Mouse (Mus musculus) stomach, embryonic 15.5 days (tissue): ENCODE data around the gene Sez6l2. TPM values are rescaled to one million over a fixed set of nuclear protein-coding genes. Genes with fewer than 3 reads are reported as not detected.

Experiments
- ATAC-seq: fragments of 200-750 bp; cut with Nextera tagmentation; 2 replicates; pipeline ENCODE4 v1.8.0; 2017; ENCODE audit warnings: low read depth, moderate number of reproducible peaks, moderate TSS enrichment; ENCODE audit not compliant: insufficient read depth, low FRiP score
- H3K27ac ChIP-seq: fragments of 300-500 bp; sonication (generic); 2 replicates; pipeline ENCODE4 v1.5.1; 2015; ENCODE audit warnings: mild to moderate bottlenecking, inconsistent platforms
- H3K27me3 ChIP-seq: fragments of 300-500 bp; sonication (generic); replicated peaks from 2 replicates; pipeline ENCODE4 v1.6.1; 2015; ENCODE audit warnings: inconsistent platforms
- H3K36me3 ChIP-seq: fragments of 300-500 bp; sonication (generic); 2 replicates; pipeline ENCODE4 v1.6.1; 2015; ENCODE audit warnings: inconsistent platforms
- H3K4me1 ChIP-seq: fragments of 300-500 bp; sonication (generic); 2 replicates; pipeline ENCODE4 v1.6.1; 2015; ENCODE audit warnings: inconsistent platforms
- H3K4me2 ChIP-seq: fragments of 300-500 bp; sonication (generic); 2 replicates; pipeline ENCODE4 v1.6.1; 2015; ENCODE audit warnings: mild to moderate bottlenecking, inconsistent platforms
- H3K4me3 ChIP-seq: fragments of 300-500 bp; sonication (generic); replicated peaks from 2 replicates; pipeline ENCODE4 v1.5.1; 2015; ENCODE audit warnings: inconsistent platforms
- H3K9ac ChIP-seq: fragments of 300-500 bp; sonication (generic); 2 replicates; pipeline ENCODE4 v1.6.1; 2015; ENCODE audit warnings: inconsistent platforms
- H3K9me3 ChIP-seq: fragments of 300-500 bp; sonication (generic); 2 replicates; pipeline ENCODE4 v1.6.1; 2016; ENCODE audit warnings: inconsistent platforms
- WGBS: fragments of 180-500 bp; shearing (Covaris S2); methylation state at CpG from one replicate; pipeline ENCODE4 v1.1.7; 2015; 5-methylcytosine and 5-hydroxymethylcytosine counted together
- polyA plus RNA-seq: library from polyadenylated mRNA; unstranded; fragments of >200 nt; fragmentation: Nextera tagmentation; extraction: Ambion mirVana; gene quantifications from 2 replicates; pipeline ENCODE4 v1.2.1, GENCODE M21; 2015

The Sez6l2 gene
- polyA plus RNA-seq, 1 experiment from 2014 or later: 1.5 TPM

DNA sequence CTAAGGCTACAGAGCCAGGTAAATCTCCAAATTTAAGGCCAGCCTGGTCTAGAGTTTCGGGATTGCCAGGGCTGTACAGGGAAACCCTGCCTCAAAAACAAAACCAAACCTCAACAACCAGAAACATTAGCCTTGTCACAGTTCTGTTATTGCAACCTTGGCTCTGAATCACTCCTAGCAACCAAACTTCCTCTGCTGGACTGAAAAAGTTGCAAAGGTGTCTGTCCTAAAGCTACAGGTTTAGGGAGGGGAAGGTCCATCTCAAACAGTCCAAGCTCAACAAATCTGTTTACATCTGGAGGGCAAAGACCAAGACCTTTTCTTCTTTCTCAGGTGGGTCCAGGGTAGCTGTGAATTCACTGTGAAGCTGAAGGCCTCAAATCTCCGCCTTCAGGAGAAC, 60.7 kb downstream of the Sez6l2 start:
- Histone ChIP-seq H3K27ac (no peak overlapping the region), H3K4me3 (no peak overlapping the region), H3K4me1 (peaks cover 29% of the 10 kb centered on the region), H3K27me3 (no peaks in the 10 kb centered on the region), H3K36me3 (peaks cover 12% of the 10 kb centered on the region), H3K9ac (no peak overlapping the region), H3K4me2 (no peak overlapping the region), H3K9me3 (no peaks in the 10 kb centered on the region)
- WGBS: 89% methylated on average over 2 of the region's 2 CpGs
- no peak for ATAC-seq

DNA sequence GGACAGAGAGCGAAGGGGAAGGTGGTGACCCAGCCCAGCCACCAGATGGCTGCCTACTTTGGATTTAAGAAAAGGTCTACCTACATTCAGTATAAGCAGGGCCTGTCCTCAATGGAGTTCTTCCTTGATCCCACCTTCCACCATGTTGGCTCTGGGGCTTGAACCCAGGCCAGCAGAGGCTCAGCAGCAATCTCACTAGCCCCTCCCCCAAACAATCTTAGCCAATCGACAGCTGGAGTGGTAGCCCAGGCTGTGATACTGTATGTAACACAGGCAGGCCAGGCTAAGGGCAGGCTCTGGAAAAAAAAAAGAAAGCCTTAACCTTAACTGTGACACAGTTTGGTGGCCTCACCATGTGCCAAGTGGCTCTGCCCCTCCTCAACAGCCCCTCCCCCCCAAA, 61.4 kb downstream of the Sez6l2 start:
- Histone ChIP-seq H3K27ac (no peak overlapping the region), H3K4me3 (no peak overlapping the region), H3K4me1 (peaks cover 31% of the 10 kb centered on the region), H3K9ac (no peak overlapping the region), H3K27me3 (no peaks in the 10 kb centered on the region), H3K36me3 (peaks cover 12% of the 10 kb centered on the region), H3K9me3 (no peaks in the 10 kb centered on the region), H3K4me2 (no peak overlapping the region)
- no peak for ATAC-seq
- 77% methylated on average over 2 of the region's 2 CpGs for WGBS

DNA sequence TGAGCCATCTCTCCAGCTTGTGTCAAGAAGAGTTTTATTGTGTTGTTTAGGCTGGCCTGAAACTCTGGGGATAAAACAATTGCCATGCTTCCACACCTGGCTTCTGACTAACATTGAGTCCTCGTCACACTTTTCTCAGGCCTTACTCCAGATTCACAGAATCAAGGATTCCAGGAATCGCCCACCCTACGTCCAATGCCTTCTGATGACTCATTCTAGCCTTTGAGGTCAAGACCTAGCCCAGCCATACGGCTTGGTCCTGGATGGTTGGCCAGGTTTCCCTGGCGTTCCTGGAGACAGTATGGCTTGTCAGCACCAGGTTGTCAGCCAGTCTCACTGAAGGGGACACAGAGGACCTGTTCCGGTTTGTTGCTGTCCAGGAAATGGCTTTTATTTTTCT, 62.0 kb downstream of the Sez6l2 start:
- Histone ChIP-seq H3K4me2 (no peak overlapping the region), H3K27me3 (no peaks in the 10 kb centered on the region), H3K9ac (no peak overlapping the region), H3K4me3 (no peak overlapping the region), H3K9me3 (no peaks in the 10 kb centered on the region), H3K36me3 (peaks cover 12% of the 10 kb centered on the region), H3K27ac (no peak overlapping the region), H3K4me1 (peaks cover 31% of the 10 kb centered on the region)
- no peak for ATAC-seq
- WGBS: 82% methylated on average over 6 of the region's 6 CpGs

- no peak for ATAC-seq
- Histone ChIP-seq H3K4me1 (peaks cover 34% of the 10 kb centered on the region), H3K27me3 (no peaks in the 10 kb centered on the region), H3K36me3 (peaks cover 12% of the 10 kb centered on the region), H3K9me3 (no peaks in the 10 kb centered on the region), H3K4me2 (no peak overlapping the region), H3K27ac (no peak overlapping the region), H3K4me3 (no peak overlapping the region), H3K9ac (no peak overlapping the region)
- WGBS: 92% methylated on average over 10 of the region's 10 CpGs
These were observed 62.5 kb downstream of the Sez6l2 start for GRCm38 (mm10) chr7:127012845-127013244.

- Histone ChIP-seq H3K27me3 (no peaks in the 10 kb centered on the region), H3K36me3 (peaks cover 12% of the 10 kb centered on the region), H3K27ac (no peak overlapping the region), H3K4me1 (peaks cover 36% of the 10 kb centered on the region), H3K4me3 (0 out of 2 replicates have a peak overlapping the region, but pooled peaks have one; percentile 51), H3K4me2 (peak overlapping the region; percentile 64), H3K9ac (no peak overlapping the region), H3K9me3 (no peaks in the 10 kb centered on the region)
- ATAC-seq: no peak
- 91% methylated on average over 6 of the region's 6 CpGs for WGBS
These were observed 63.0 kb downstream of the Sez6l2 start for GRCm38 (mm10) chr7:127013385-127013784.

DNA sequence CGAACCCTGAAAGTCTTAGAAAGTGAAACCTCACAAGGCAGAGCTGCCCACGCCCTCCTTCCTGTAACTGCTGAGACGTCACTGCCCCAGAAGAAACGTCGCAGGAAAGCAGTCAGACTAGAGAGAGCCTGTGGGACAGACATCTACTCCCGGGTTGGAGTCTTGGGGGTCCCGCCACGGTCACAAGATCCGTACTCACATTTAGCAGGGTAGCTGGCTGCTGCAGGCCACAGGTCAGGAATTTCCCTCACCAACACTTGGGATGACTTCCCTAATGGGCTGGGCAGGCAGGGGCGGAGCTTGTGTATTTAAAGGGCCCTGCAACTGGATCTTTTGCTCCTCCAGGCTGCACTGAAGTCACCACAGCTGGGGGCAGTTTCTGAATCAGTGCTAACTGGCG, 64.0 kb downstream of the Sez6l2 start, which contains the start of gene Mvp:
Gene Mvp (minus strand): TSS at position 302 of the 400 bp plus-strand sequence.
- H3K9ac ChIP-seq: peak within 1 kb of the TSS; percentile 22; the same call in 1 of the 2 replicates
- peaks cover 36% of the 10 kb centered on the region for H3K4me1 ChIP-seq
- H3K36me3 ChIP-seq: peaks cover 12% of the 10 kb centered on the region
- H3K27ac ChIP-seq: peak within 1 kb of the TSS; percentile 46
- ATAC-seq: no peak
- peak within 1 kb of the TSS; percentile 71 for H3K4me3 ChIP-seq
- WGBS: 20% methylated on average over 11 of the region's 11 CpGs
- H3K27me3 ChIP-seq: no peaks in the 10 kb centered on the region
- no peaks in the 10 kb centered on the region for H3K9me3 ChIP-seq
- H3K4me2 ChIP-seq: peak within 1 kb of the TSS; percentile 86

- Histone ChIP-seq H3K4me1 (peaks cover 38% of the 10 kb centered on the region), H3K4me2 (peak overlapping the region; percentile 64; the same call in 1 of the 2 replicates), H3K36me3 (peaks cover 12% of the 10 kb centered on the region), H3K9me3 (no peaks in the 10 kb centered on the region), H3K9ac (no peak overlapping the region), H3K27me3 (no peaks in the 10 kb centered on the region), H3K4me3 (0 out of 2 replicates have a peak overlapping the region, but pooled peaks have one; percentile 0), H3K27ac (no peak overlapping the region)
- ATAC-seq: no peak
- WGBS: 92% methylated on average over 12 of the region's 12 CpGs
These were observed 64.6 kb downstream of the Sez6l2 start for GRCm38 (mm10) chr7:127014993-127015392.

GRCm38 (mm10) chr7:127016081-127016480, 65.7 kb downstream of the Sez6l2 start:
- Histone ChIP-seq H3K9ac (peak overlapping the region; percentile 88), H3K4me2 (peak overlapping the region; percentile 86), H3K9me3 (no peaks in the 10 kb centered on the region), H3K27ac (peak overlapping the region; percentile 98), H3K4me1 (peaks cover 47% of the 10 kb centered on the region), H3K36me3 (peaks cover 12% of the 10 kb centered on the region), H3K27me3 (no peaks in the 10 kb centered on the region), H3K4me3 (peak overlapping the region; percentile 71)
- ATAC-seq: peak; percentile 8; the same call in 1 of the 2 replicates
- 3% methylated on average over 10 of the region's 10 CpGs for WGBS

GRCm38 (mm10) chr7:127016481-127016485, 65.9 kb downstream of the Sez6l2 start, which contains the start of gene Pagr1b:
Pagr1b (minus strand) TSS chr7:127016484.
- peak within 1 kb of the TSS; percentile 88 for H3K9ac ChIP-seq
- no peaks in the 10 kb centered on the region for H3K9me3 ChIP-seq
- H3K4me3 ChIP-seq: peak within 1 kb of the TSS; percentile 71
- peaks cover 12% of the 10 kb centered on the region for H3K36me3 ChIP-seq
- peak within 1 kb of the TSS; percentile 98 for H3K27ac ChIP-seq
- peak within 1 kb of the TSS; percentile 86 for H3K4me2 ChIP-seq
- peaks cover 49% of the 10 kb centered on the region for H3K4me1 ChIP-seq
- H3K27me3 ChIP-seq: no peaks in the 10 kb centered on the region
- no peak for ATAC-seq

DNA sequence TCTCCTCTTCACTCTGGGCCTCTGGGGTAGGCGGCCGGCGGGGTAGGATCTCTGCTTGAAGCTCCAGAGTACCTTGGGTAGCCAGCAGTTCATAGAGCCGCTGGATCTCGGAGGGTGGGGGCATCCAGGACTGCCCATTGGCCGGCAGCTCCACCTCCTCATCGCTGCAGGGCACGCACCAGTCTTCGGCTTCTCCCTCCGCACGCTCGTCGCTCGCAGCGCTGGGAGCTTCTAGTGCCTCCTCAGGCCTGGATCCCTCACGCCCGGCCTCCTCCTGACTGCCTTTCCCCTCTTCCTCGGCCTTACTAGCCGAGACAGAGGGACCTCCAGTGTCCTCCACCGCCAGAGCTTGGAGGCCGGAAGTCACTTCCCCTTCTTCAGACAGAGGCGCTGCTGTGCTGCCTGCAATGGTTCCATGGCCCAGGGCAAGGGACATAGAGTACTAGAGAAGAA, 66.1 kb downstream of the Sez6l2 start:
- H3K27ac ChIP-seq: peak overlapping the region; percentile 98
- no peaks in the 10 kb centered on the region for H3K27me3 ChIP-seq
- H3K4me3 ChIP-seq: peak overlapping the region; percentile 71
- H3K36me3 ChIP-seq: peaks cover 12% of the 10 kb centered on the region
- H3K4me2 ChIP-seq: peak overlapping the region; percentile 86
- peaks cover 52% of the 10 kb centered on the region for H3K4me1 ChIP-seq
- H3K9me3 ChIP-seq: no peaks in the 10 kb centered on the region
- WGBS: under 1% methylated on average over 22 of the region's 22 CpGs
- ATAC-seq: peak; percentile 37
- H3K9ac ChIP-seq: peak overlapping the region; percentile 88

DNA sequence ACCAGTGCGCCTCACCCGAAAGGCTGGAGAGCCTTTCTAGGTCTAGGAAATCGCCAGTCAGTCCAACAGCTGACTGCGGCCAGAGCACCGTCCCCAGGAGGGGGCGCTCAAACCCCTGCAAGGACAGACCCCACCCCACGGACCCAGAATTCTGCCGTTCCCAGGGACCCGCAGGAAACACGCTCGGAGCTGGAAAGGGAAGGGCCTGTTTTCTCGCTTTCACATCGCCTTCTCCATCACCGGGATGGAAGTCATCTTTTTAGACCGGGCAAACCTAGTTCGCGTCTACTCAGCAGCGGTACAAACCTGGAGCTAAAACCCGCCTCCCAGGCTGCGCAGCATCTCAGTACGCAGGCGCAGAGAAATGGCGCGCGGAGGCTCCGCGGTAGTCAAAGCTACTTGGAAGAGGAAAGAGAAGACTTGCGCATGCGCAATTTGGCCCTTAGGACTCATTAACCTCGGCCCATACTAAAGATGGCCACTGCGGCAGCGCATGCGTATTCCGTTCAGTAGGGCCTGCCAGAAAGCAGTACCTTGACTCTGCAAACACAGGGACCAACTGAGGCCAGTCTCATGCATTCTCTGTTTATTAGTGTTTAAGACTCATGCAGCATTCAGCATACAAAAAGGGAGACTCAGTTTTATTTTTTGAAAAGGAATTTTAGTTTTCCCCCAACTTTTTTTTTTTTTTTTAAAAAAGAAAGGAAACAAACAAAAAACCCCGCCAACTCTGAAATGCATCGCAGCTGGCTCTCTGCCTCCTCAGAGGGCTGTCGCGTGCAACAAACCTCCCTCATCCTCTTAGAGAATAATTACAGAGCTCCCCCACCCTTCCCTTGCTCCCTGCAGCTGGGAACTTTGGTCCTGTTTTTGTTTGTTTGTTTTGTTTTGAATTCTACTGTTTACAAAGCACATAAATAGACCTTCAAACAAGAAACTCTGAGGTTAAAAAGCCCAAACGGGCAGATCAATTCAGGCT, 66.9 kb downstream of the Sez6l2 start, which contains the start of gene Pagr1a:
Gene Pagr1a (minus strand): TSS at position 382 of the 979 bp plus-strand sequence.
- Histone ChIP-seq H3K27ac (peak within 1 kb of the TSS; percentile 98), H3K4me1 (peaks cover 59% of the 10 kb centered on the region)
- 2% methylated on average over 39 of the region's 39 CpGs for WGBS

GRCm38 (mm10) chr7:127017950-127018345, 67.6 kb downstream of the Sez6l2 start:
- no peak for ATAC-seq
- Histone ChIP-seq H3K9me3 (no peaks in the 10 kb centered on the region), H3K4me1 (peaks cover 65% of the 10 kb centered on the region), H3K9ac (no peak overlapping the region), H3K4me2 (peak overlapping the region; percentile 86), H3K27me3 (no peaks in the 10 kb centered on the region), H3K27ac (peak overlapping the region; percentile 98; the same call in 1 of the 2 replicates), H3K4me3 (no peak overlapping the region), H3K36me3 (peaks cover 16% of the 10 kb centered on the region)
- WGBS: 30% methylated on average over 6 of the region's 6 CpGs

More for the DNA sequence above, 66.9 kb downstream of the Sez6l2 start, which contains the start of gene Pagr1a:
- Histone ChIP-seq H3K4me2 (peak within 1 kb of the TSS; percentile 86), H3K9ac (peak within 1 kb of the TSS; percentile 88), H3K4me3 (peak within 1 kb of the TSS; percentile 71), H3K36me3 (peaks cover 12% of the 10 kb centered on the region), H3K9me3 (no peaks in the 10 kb centered on the region), H3K27me3 (no peaks in the 10 kb centered on the region)
- ATAC-seq: peak; percentile 84
